Mouse (Mus musculus) stomach, embryonic 16.5 days (tissue): ENCODE results near the gene Haao. TPM values are rescaled to one million over a fixed set of nuclear protein-coding genes. Genes with fewer than 3 reads are reported as not detected.

ENCODE experiments used
- ATAC-seq: fragments of 200-750 bp; cut with Nextera tagmentation; 2 replicates; pipeline ENCODE4 v1.8.0; 2017; ENCODE audit warnings: moderate number of reproducible peaks, moderate TSS enrichment; ENCODE audit not compliant: insufficient read depth, low FRiP score
- H3K27ac ChIP-seq: fragments of 300-500 bp; sonication (generic); 2 replicates; pipeline ENCODE4 v1.5.1; 2014; ENCODE audit warnings: low read length
- H3K27me3 ChIP-seq: fragments of 300-500 bp; sonication (generic); 2 replicates; pipeline ENCODE4 v1.6.1; 2014; ENCODE audit warnings: low read length, control low read depth, mixed read lengths; ENCODE audit not compliant: control insufficient read depth, insufficient read depth
- H3K36me3 ChIP-seq: fragments of 300-500 bp; sonication (generic); 2 replicates; pipeline ENCODE4 v1.6.1; 2014; ENCODE audit warnings: low read length; ENCODE audit not compliant: control insufficient read depth, insufficient read depth
- H3K4me1 ChIP-seq: fragments of 300-500 bp; sonication (generic); 2 replicates; pipeline ENCODE4 v1.6.1; 2014; ENCODE audit warnings: low read length, control low read depth, mixed read lengths; ENCODE audit not compliant: control insufficient read depth, insufficient read depth
- H3K4me2 ChIP-seq: fragments of 300-500 bp; sonication (generic); 2 replicates; pipeline ENCODE4 v1.6.1; 2014; ENCODE audit warnings: low read depth, low read length, mixed read lengths
- H3K4me3 ChIP-seq: fragments of 300-500 bp; sonication (generic); replicated peaks from 2 replicates; pipeline ENCODE4 v1.5.1; 2014; ENCODE audit warnings: mild to moderate bottlenecking, low read length
- H3K9ac ChIP-seq: fragments of 300-500 bp; sonication (generic); 2 replicates; pipeline ENCODE4 v1.6.1; 2014; ENCODE audit warnings: low read length
- H3K9me3 ChIP-seq: fragments of 300-500 bp; sonication (generic); replicated peaks from 2 replicates; pipeline ENCODE4 v1.6.1; 2016; ENCODE audit warnings: low read length, control low read depth; ENCODE audit not compliant: control insufficient read depth
- WGBS: fragments of 180-500 bp; shearing (Covaris S2); extraction: QIAGEN DNeasy Blood & Tissue Kit; methylation state at CpG from one replicate; pipeline ENCODE4 v1.1.7; 2014; 5-methylcytosine and 5-hydroxymethylcytosine counted together
- polyA plus RNA-seq: library from polyadenylated mRNA; unstranded; fragments of >200 nt; fragmentation: Nextera tagmentation; extraction: Ambion mirVana; gene quantifications from 2 replicates; pipeline ENCODE4 v1.2.1, GENCODE M21; 2015

Haao gene
- polyA plus RNA-seq, 1 experiment from 2014 or later = 4.1 TPM

- Histone ChIP-seq H3K9ac (no peak overlapping the region), H3K36me3 (no peaks in the 10 kb centered on the region), H3K27me3 (no peaks in the 10 kb centered on the region), H3K4me2 (no peak overlapping the region), H3K4me3 (no peak overlapping the region), H3K4me1 (no peaks in the 10 kb centered on the region), H3K9me3 (no peaks in the 10 kb centered on the region), H3K27ac (no peak overlapping the region)
- 88% methylated on average over 4 of the region's 4 CpGs for WGBS
- ATAC-seq = no peak
Observed at GRCm38 (mm10) chr17:83813050-83813449, 34.7 kb downstream of the Haao start.

DNA sequence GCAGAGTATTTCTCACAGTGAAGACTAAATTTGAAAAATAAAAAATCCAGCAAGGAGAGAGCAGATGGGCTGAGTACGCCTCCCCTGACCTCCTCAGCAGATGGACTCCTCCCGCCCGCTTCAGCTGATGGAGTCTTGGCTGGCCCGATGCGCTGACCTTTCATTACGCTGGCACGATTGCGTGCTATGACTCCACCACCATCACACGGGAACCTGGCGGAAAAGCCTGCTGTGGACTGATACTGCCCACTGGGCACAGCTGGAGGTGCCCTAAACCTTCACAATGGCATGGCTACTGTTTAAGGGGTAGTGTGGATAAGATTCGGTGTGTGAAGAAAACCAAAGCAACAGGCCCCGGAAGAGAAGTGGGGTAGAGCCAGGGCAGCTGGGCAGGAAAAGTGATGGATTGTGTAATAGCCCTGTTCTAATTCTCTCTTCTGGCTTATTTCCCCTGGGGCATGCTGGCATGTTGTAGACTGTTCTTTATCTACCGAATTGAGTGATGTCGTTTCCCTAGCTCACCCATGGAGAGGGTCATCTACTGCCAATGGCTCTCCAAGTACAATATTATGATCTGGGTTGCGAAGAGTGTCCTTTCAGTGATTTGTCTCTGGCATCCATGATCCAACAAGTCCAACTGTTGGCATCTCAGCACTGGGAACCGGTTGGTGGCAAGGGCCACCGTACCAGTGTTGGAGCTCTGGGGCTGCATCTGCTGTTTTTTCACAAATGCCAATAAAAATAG lies 35.4 kb downstream of the Haao start:
- Histone ChIP-seq H3K4me2 (no peak overlapping the region), H3K9me3 (no peaks in the 10 kb centered on the region), H3K4me1 (no peaks in the 10 kb centered on the region), H3K27me3 (no peaks in the 10 kb centered on the region), H3K4me3 (no peak overlapping the region), H3K27ac (no peak overlapping the region), H3K36me3 (no peaks in the 10 kb centered on the region), H3K9ac (no peak overlapping the region)
- WGBS = 95% methylated on average over 17 of the region's 17 CpGs
- no peak for ATAC-seq

DNA sequence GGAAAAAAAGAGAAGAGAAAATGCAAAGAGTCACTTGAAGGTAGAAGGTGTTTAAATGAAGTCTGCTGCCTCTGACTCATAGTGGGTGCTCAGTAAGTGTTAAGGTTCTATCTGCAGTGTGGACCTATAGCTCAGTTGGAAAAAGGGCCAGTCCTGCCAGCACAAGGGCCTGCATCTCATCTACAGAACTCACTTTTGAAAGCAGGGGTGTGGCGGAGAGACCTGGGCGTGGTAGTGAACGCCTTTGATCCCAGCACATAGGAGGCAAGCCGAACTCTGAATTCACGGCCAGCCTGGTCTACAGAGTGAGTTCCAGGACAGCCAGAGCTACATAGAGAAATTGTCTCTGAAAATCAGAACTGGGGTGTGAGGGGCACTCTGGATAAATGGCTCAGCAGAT lies 37.5 kb downstream of the Haao start:
- Histone ChIP-seq H3K9ac (no peak overlapping the region), H3K9me3 (no peaks in the 10 kb centered on the region), H3K27ac (no peak overlapping the region), H3K27me3 (no peaks in the 10 kb centered on the region), H3K4me2 (no peak overlapping the region), H3K4me3 (no peak overlapping the region), H3K4me1 (no peaks in the 10 kb centered on the region), H3K36me3 (no peaks in the 10 kb centered on the region)
- WGBS = 74% methylated on average over 5 of the region's 5 CpGs
- no peak for ATAC-seq

DNA sequence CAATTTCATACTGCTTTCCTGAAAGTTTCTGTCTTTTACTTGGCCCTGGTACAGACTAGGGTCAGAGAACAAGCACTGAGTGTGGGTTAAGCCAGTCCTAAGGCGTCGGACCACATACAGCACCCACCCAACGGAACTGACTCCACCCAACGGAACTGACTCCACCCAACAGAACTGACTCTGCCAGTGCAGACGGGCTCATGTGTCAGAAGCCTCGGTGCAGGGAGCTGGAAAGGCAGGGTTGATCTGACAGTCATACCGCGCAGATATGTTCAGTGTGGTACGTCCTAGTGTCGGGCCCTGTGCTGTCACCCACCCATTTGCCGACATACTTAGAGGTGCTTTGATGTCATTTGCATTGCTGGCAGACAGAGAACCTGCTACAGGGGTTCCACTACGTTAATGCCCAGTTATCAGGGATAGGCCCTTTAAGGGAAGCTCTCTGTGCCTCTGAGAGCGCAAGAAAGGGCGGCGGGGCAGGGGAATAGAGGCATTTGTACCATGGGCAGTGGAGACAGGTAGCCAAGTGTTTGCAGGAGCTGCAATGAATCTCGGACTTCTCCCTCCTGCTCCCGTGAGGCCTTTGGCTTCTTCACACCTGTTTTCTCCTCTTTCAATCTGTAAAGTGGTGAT lies 38.5 kb downstream of the Haao start:
- no peak overlapping the region for H3K27ac ChIP-seq
- H3K36me3 ChIP-seq = no peaks in the 10 kb centered on the region
- no peak overlapping the region for H3K4me2 ChIP-seq
- H3K9ac ChIP-seq = no peak overlapping the region
- ATAC-seq = peak; percentile 48; the same call in 1 of the 2 replicates
- H3K27me3 ChIP-seq = no peaks in the 10 kb centered on the region
- WGBS = 83% methylated on average over 17 of the region's 17 CpGs
- H3K4me3 ChIP-seq = no peak overlapping the region
- no peaks in the 10 kb centered on the region for H3K4me1 ChIP-seq
- no peaks in the 10 kb centered on the region for H3K9me3 ChIP-seq

GRCm38 (mm10) chr17:83808476-83809098 lies 39.2 kb downstream of the Haao start:
- H3K9me3 ChIP-seq = no peaks in the 10 kb centered on the region

DNA sequence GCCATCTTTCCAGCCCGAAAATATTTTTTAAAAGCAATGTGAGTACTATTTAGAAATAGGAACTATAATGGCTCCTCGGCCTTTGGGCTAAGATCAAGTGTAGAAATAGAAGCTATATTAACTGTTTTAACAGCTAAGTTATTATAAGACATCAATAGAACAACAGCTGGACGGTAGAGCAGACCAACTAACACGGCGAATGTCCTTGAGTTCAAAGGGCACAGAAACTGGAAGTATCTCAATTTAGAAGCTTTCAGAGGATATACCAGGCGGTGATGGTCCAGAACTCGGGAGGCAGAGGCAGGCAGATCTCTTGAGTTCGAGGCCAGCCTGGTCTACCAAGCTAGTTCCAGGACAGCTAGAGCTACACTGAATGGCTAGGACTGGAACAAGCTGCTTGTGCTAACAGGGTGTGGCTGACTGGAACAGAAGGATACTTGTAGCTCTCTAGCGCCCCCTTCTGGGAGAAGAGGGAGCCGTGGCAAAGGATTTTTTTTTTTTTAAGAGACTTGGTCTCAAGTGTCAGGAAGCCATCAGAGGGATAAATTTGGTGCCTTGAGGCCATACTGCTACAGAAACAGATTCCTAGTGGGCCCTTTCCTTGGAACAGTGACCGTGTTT lies 39.9 kb downstream of the Haao start:
- H3K36me3 ChIP-seq = no peaks in the 10 kb centered on the region
- no peak overlapping the region for H3K4me2 ChIP-seq

More at GRCm38 (mm10) chr17:83808476-83809098, 39.2 kb downstream of the Haao start:
- Histone ChIP-seq H3K9ac (no peak overlapping the region), H3K4me2 (no peak overlapping the region), H3K27ac (no peak overlapping the region), H3K36me3 (no peaks in the 10 kb centered on the region), H3K27me3 (no peaks in the 10 kb centered on the region), H3K4me1 (no peaks in the 10 kb centered on the region), H3K4me3 (no peak overlapping the region)
- no peak for ATAC-seq
- WGBS = 89% methylated on average over 12 of the region's 12 CpGs

GRCm38 (mm10) chr17:83807345-83807744 lies 40.4 kb downstream of the Haao start:
- Histone ChIP-seq H3K27me3 (no peaks in the 10 kb centered on the region), H3K36me3 (no peaks in the 10 kb centered on the region), H3K4me3 (no peak overlapping the region), H3K9ac (no peak overlapping the region), H3K4me1 (no peaks in the 10 kb centered on the region), H3K9me3 (no peaks in the 10 kb centered on the region), H3K27ac (no peak overlapping the region), H3K4me2 (no peak overlapping the region)
- 57% methylated on average over 7 of the region's 7 CpGs for WGBS
- ATAC-seq = no peak

More for the DNA sequence above, 39.9 kb downstream of the Haao start:
- H3K4me3 ChIP-seq = no peak overlapping the region
- no peak overlapping the region for H3K27ac ChIP-seq
- H3K27me3 ChIP-seq = no peaks in the 10 kb centered on the region
- H3K9me3 ChIP-seq = no peaks in the 10 kb centered on the region
- no peaks in the 10 kb centered on the region for H3K4me1 ChIP-seq
- H3K9ac ChIP-seq = no peak overlapping the region
- 77% methylated on average over 11 of the region's 11 CpGs for WGBS
- ATAC-seq = no peak

- 87% methylated on average over 9 of the region's 9 CpGs for WGBS
- Histone ChIP-seq H3K9me3 (no peaks in the 10 kb centered on the region), H3K27me3 (no peaks in the 10 kb centered on the region), H3K4me2 (no peak overlapping the region), H3K4me3 (no peak overlapping the region), H3K4me1 (no peaks in the 10 kb centered on the region), H3K36me3 (no peaks in the 10 kb centered on the region), H3K27ac (no peak overlapping the region), H3K9ac (no peak overlapping the region)
- no peak for ATAC-seq
Observed at GRCm38 (mm10) chr17:83805078-83805477, 42.7 kb downstream of the Haao start.

- Histone ChIP-seq H3K27me3 (no peaks in the 10 kb centered on the region), H3K9me3 (no peaks in the 10 kb centered on the region), H3K36me3 (no peaks in the 10 kb centered on the region), H3K4me1 (no peaks in the 10 kb centered on the region), H3K27ac (no peak overlapping the region), H3K4me3 (no peak overlapping the region), H3K4me2 (no peak overlapping the region), H3K9ac (no peak overlapping the region)
- WGBS = 59% methylated on average over 9 of the region's 9 CpGs
- ATAC-seq = no peak
Observed at GRCm38 (mm10) chr17:83803987-83804386, 43.8 kb downstream of the Haao start.
